Mouse (Mus musculus) liver, postnatal 0 days (tissue): ENCODE measurements around the gene Il33. TPM values are rescaled to one million over a fixed set of nuclear protein-coding genes. Genes with fewer than 3 reads are reported as not detected.
"Not testable (repeated sequence)": the region's sequence is repeated elsewhere in the genome, so short reads cannot be mapped to it uniquely, and the experiment has no call there.

Source experiments
- ATAC-seq: fragments of 200-750 bp; cut with Nextera tagmentation; 2 replicates; pipeline ENCODE4 v1.8.0; 2017; ENCODE audit warnings: mild to moderate bottlenecking, moderate library complexity
- DNase-seq: peaks from one replicate; pipeline ENCODE4 v3.0.0-alpha.2; 2016
- H3K27ac ChIP-seq: fragments of 300-500 bp; sonication (generic); 2 replicates; pipeline ENCODE4 v1.5.1; 2014; ENCODE audit warnings: antibody characterized with exemption, moderate library complexity, mild to moderate bottlenecking, low read depth
- H3K27me3 ChIP-seq: fragments of 300-500 bp; sonication (generic); 2 replicates; pipeline ENCODE4 v1.6.1; 2014; ENCODE audit warnings: low read length, control low read depth, mixed read lengths; ENCODE audit not compliant: insufficient read depth
- H3K36me3 ChIP-seq: fragments of 300-500 bp; sonication (generic); replicated peaks from 2 replicates; pipeline ENCODE4 v1.6.1; 2014; ENCODE audit warnings: mild to moderate bottlenecking, control low read depth, low read length, moderate library complexity, mixed read lengths; ENCODE audit not compliant: insufficient read depth
- H3K4me1 ChIP-seq: fragments of 300-500 bp; sonication (generic); 2 replicates; pipeline ENCODE4 v1.6.1; 2014; ENCODE audit warnings: antibody characterized with exemption, mild to moderate bottlenecking, control low read depth; ENCODE audit not compliant: insufficient read depth
- H3K4me2 ChIP-seq: fragments of 300-500 bp; sonication (generic); 2 replicates; pipeline ENCODE4 v1.6.1; 2014; ENCODE audit warnings: low read depth, mild to moderate bottlenecking, low read length, moderate library complexity, mixed read lengths
- H3K4me3 ChIP-seq: fragments of 300-500 bp; sonication (generic); 2 replicates; pipeline ENCODE4 v1.5.1; 2014; ENCODE audit warnings: low read depth, low read length
- H3K9ac ChIP-seq: fragments of 300-500 bp; sonication (generic); replicated peaks from 2 replicates; pipeline ENCODE4 v1.6.1; 2014; ENCODE audit warnings: mild to moderate bottlenecking, moderate library complexity
- H3K9me3 ChIP-seq: fragments of 300-500 bp; sonication (generic); 2 replicates; pipeline ENCODE4 v1.6.1; 2016; ENCODE audit warnings: mild to moderate bottlenecking, control low read depth, low read length, mixed read lengths
- CTCF ChIP-seq: sonication (generic); IDR thresholded peaks from 2 replicates; pipeline ENCODE4 v1.5.1; 2016; ENCODE audit warnings: antibody characterized with exemption, low read depth
- EP300 ChIP-seq: IDR thresholded peaks from 2 replicates; pipeline ENCODE4 v1.6.1; 2016; ENCODE audit warnings: antibody characterized with exemption, low read depth, mild to moderate bottlenecking
- WGBS: fragments of 180-500 bp; shearing (Covaris S2); extraction: QIAGEN DNeasy Blood & Tissue Kit; methylation state at CpG from one replicate; pipeline ENCODE4 v1.1.7; 2014; ENCODE audit not compliant: insufficient replicate concordance; 5-methylcytosine and 5-hydroxymethylcytosine counted together
- polyA plus RNA-seq: library from polyadenylated mRNA; unstranded; fragments of >200 nt; fragmentation: Nextera tagmentation; extraction: Ambion mirVana; gene quantifications from 2 replicates; pipeline ENCODE4 v1.2.1, GENCODE M21; 2015

The Il33 gene
- polyA plus RNA-seq, 1 experiment from 2014 or later, result 1.6 TPM

DNA sequence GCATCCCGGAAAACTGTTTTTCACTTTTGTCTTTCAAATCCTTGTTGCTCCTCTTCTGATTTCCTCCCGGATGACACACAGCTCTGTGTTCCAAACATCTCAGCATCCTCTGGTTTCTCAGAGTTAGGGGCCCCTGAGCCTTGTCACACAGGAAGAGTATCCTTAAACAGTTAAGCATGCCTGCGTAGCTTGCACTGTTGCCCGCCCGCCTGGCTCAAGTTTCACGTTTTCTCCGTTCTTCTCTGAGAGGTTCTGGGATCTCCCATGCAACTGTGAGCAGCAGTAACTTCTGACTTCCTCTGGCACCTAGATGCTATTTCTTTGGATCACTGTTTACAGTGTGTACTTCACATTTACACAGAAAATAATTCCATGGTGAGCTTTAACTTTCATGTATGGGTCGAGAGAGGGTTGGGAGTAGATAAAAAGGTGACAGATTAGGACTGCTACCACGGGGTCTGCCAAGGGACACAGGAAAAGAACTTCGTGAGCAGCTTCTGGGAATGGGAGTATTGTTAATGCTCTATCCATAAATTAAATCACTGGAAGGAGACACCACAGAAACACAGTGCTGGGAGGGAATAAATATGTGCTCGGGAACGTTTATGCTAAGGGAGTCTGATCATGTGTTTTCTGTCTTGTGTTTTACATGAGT, 1.3 kb downstream of the Il33 start:
- H3K9me3 ChIP-seq, result no peaks in the 10 kb centered on the region
- 45% methylated on average over 12 of the region's 12 CpGs for WGBS
- DNase-seq, result no peak
- no peaks in the 10 kb centered on the region for H3K27me3 ChIP-seq
- H3K27ac ChIP-seq, result no peak overlapping the region; the same call in 1 of the 2 replicates
- H3K36me3 ChIP-seq, result no peaks in the 10 kb centered on the region
- no peak overlapping the region for H3K4me3 ChIP-seq
- no peak for TF ChIP-seq EP300
- no peak for TF ChIP-seq CTCF
- no peak for ATAC-seq
- H3K9ac ChIP-seq, result no peak overlapping the region
- H3K4me1 ChIP-seq, result peaks cover 6% of the 10 kb centered on the region; the same call in 1 of the 2 replicates
- H3K4me2 ChIP-seq, result peak overlapping the region; percentile 27

DNA sequence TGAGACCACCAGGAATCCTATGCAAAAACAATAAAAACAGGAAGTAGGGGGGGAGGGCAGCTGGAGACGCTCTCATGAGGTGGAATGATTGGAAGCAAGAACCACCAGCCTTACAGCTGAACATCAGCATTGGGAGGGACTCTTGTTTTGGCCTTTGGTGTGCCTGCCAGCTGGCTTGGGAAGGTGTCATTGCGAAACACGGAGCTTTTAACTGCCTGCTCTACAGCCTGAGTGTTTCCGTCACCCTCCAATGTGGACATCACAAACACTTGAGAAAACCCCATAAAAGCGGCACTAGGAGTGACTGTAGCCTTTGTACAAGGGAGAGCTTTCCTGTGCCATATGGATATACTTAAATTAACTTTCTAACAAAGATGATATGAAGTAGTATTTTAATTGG, 5.4 kb downstream of the Il33 start:
- no peaks in the 10 kb centered on the region for H3K9me3 ChIP-seq
- no peak overlapping the region for H3K27ac ChIP-seq
- H3K4me3 ChIP-seq, result no peak overlapping the region
- no peak overlapping the region for H3K9ac ChIP-seq
- no peaks in the 10 kb centered on the region for H3K27me3 ChIP-seq
- WGBS, result 38% methylated on average over 5 of the region's 5 CpGs
- H3K4me2 ChIP-seq, result no peak overlapping the region
- DNase-seq, result peak; percentile 64
- H3K4me1 ChIP-seq, result peaks cover 6% of the 10 kb centered on the region; the same call in 1 of the 2 replicates
- no peaks in the 10 kb centered on the region for H3K36me3 ChIP-seq
- TF ChIP-seq EP300 (no peak), CTCF (no peak)
- peak; percentile 59; the same call in 1 of the 2 replicates for ATAC-seq

DNA sequence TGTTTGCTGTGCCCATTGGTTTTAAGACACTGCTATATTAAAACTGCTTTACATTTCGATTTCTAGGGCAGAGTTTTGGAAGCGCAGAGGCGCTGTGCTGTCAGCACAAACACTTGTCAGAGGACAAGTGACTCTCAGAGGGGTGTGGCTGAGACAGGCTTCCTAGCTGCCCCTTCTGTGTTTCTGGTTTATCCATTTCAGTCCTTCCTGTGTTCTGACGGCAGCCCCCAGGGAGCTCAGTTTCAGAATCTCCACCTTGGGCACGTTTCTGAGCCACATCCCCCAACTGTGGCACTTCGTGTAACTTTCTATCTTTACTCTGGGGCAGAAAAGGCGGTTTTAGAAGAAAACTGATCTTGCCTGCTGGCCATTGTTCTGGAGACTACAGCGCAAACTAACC, 12.5 kb downstream of the Il33 start:
- DNase-seq (no peak), ATAC-seq (no peak)
- 28% methylated on average over 8 of the region's 8 CpGs for WGBS
- no peak for TF ChIP-seq CTCF
- TF ChIP-seq EP300, result no peak
- H3K9me3 ChIP-seq, result no peaks in the 10 kb centered on the region
- H3K27me3 ChIP-seq, result no peaks in the 10 kb centered on the region
- no peak overlapping the region for H3K4me3 ChIP-seq
- no peak overlapping the region for H3K4me2 ChIP-seq
- H3K4me1 ChIP-seq, result peaks cover 3% of the 10 kb centered on the region
- H3K36me3 ChIP-seq, result no peaks in the 10 kb centered on the region
- no peak overlapping the region for H3K9ac ChIP-seq
- no peak overlapping the region for H3K27ac ChIP-seq

DNA sequence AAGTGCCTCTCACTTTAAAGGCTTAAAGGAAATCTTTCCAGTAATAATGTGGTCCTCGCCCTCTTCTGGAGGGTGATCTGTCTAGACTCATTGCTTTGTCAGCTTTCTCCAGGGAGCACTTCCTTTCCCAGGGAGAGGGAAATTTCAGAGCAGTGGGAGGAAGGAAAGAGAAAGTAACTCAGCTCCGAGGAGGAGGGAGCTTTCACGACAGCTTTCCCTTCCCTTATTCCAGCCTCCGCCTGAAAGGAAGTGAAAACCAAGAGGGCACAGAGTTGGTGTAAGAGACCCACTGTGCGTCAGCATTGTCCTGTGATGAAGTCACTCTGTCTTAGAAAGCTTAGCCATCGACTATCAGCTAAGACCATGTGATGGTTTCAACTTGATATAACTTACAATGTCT, 15.3 kb downstream of the Il33 start:
- WGBS, result 29% methylated on average over 6 of the region's 6 CpGs
- no peaks in the 10 kb centered on the region for H3K9me3 ChIP-seq
- no peak overlapping the region for H3K27ac ChIP-seq
- no peaks in the 10 kb centered on the region for H3K36me3 ChIP-seq
- TF ChIP-seq CTCF (no peak), EP300 (no peak)
- peak overlapping the region; percentile 34 for H3K4me2 ChIP-seq
- H3K27me3 ChIP-seq, result no peaks in the 10 kb centered on the region
- DNase-seq (no peak), ATAC-seq (peak; percentile 49)
- H3K9ac ChIP-seq, result no peak overlapping the region
- no peak overlapping the region for H3K4me3 ChIP-seq
- H3K4me1 ChIP-seq, result peaks cover 3% of the 10 kb centered on the region

DNA sequence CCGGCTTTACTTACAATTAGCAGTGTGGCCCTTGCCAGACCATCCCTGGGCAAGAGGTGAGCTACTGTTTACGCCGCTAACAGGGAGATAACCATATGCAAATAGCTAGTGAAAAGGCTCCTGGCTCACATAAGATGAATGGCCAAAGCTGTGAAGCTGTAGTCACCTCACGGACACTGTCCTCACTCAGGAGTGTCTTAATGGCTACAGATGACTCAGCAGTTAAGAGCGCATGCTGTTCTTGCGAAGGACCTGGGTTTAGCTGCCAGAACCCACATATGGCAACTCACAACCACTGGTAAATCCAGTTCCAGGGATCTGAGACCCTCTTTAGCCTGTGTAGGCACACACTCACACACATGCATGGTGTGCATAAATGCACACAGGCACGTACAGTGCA, 16.3 kb downstream of the Il33 start:
- Histone ChIP-seq H3K9ac (no peak overlapping the region), H3K4me3 (no peak overlapping the region), H3K27me3 (no peaks in the 10 kb centered on the region), H3K27ac (no peak overlapping the region), H3K4me2 (no peak overlapping the region), H3K4me1 (peaks cover 8% of the 10 kb centered on the region), H3K36me3 (no peaks in the 10 kb centered on the region), H3K9me3 (no peaks in the 10 kb centered on the region)
- ATAC-seq, result no peak
- TF ChIP-seq EP300 (no peak), CTCF (no peak)
- 69% methylated on average over 7 of the region's 7 CpGs for WGBS
- DNase-seq, result no peak

DNA sequence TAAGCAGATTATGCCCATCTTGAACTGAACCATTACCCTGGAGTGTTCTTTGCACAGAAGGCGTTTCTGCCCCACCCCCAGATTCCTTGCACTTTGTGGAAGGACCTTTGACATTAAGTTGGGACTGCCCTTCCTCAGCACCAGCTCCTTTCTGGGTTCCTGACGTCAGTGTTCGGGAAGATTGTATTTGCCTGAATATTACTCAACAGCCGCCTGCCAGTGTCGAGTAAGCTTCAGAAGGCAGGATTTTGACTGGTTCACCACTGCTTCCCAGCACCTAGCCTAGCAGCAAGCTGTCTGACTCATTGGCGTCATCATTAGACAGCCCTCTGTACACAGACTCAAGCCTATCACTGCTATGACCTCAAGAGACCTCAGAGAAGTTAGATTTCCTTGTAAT, 17.4 kb downstream of the Il33 start:
- WGBS, result 54% methylated on average over 6 of the region's 6 CpGs
- ATAC-seq, result peak; percentile 69
- no peak for DNase-seq

DNA sequence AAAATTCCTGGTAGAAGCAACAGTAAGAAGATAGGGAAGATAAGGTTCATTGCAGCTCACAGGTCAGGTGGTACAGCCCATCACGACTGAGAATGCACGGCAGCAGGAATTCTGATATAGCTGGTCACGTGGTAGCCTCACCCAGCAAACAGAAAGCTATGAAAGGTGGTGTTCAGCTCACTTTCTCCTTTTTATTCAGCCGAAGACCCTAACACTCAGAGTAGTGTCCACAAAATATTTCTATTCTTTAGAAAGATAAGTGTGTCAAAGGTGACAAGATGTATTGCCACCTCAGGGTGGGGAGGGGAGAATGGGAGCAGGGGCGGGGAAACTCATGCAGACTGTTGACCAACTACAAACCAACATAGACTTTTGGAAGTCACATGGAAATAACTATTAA, 19.5 kb downstream of the Il33 start:
- no peaks in the 10 kb centered on the region for H3K9me3 ChIP-seq
- no peak overlapping the region for H3K4me3 ChIP-seq
- 74% methylated on average over 5 of the region's 5 CpGs for WGBS
- H3K36me3 ChIP-seq, result no peaks in the 10 kb centered on the region
- no peak overlapping the region for H3K9ac ChIP-seq
- DNase-seq (no peak), ATAC-seq (no peak)
- H3K27ac ChIP-seq, result no peak overlapping the region
- H3K4me2 ChIP-seq, result no peak overlapping the region
- peaks cover 11% of the 10 kb centered on the region for H3K4me1 ChIP-seq
- no peaks in the 10 kb centered on the region for H3K27me3 ChIP-seq
- TF ChIP-seq EP300 (no peak), CTCF (no peak)

More for the DNA sequence above, 17.4 kb downstream of the Il33 start:
- Histone ChIP-seq H3K4me3 (no peak overlapping the region), H3K9ac (no peak overlapping the region), H3K4me2 (no peak overlapping the region), H3K36me3 (no peaks in the 10 kb centered on the region), H3K27ac (no peak overlapping the region), H3K4me1 (peaks cover 8% of the 10 kb centered on the region), H3K27me3 (no peaks in the 10 kb centered on the region), H3K9me3 (no peaks in the 10 kb centered on the region)
- TF ChIP-seq EP300 (no peak), CTCF (no peak)

DNA sequence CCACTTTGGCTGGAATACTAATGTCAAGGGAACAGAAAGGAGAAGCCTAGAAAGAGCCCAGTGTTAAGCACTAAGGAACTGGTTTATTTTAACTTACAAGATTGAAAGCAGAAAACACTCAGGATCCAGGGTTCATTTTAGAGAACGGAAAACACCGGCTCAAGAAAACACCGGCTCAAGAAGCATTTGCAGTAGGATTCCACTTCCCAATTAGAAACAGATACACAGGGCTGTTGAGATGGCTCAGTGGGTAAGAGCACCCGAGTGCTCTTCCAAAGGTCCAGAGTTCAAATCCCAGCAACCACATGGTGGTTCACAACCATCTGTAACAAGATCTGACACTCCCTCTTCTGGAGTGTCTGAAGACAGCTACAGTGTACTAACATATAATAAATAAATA, 20.0 kb downstream of the Il33 start:
- DNase-seq, ATAC-seq, H3K4me3 ChIP-seq, H3K27ac ChIP-seq, H3K36me3 ChIP-seq, H3K9ac ChIP-seq, H3K9me3 ChIP-seq, H3K4me2 ChIP-seq, H3K27me3 ChIP-seq: not testable (repeated sequence)
- WGBS, result 84% methylated on average over 4 of the region's 4 CpGs
- peaks cover 11% of the 10 kb centered on the region for H3K4me1 ChIP-seq
